Mouse (Mus musculus): ENCODE measurements around the gene Ubald2. TPM values are rescaled to one million over a fixed set of nuclear protein-coding genes. Genes with fewer than 3 reads are reported as not detected.
A peak's percentile ranks its signal among the peaks of the same experiment; 100 is the strongest.
"Not testable (repeated sequence)": the region's sequence is repeated elsewhere in the genome, so short reads cannot be mapped to it uniquely, and the experiment has no call there.

Ubald2 gene
- polyA plus RNA-seq, 1 experiment from 2014 or later = 56.6 TPM

DNA sequence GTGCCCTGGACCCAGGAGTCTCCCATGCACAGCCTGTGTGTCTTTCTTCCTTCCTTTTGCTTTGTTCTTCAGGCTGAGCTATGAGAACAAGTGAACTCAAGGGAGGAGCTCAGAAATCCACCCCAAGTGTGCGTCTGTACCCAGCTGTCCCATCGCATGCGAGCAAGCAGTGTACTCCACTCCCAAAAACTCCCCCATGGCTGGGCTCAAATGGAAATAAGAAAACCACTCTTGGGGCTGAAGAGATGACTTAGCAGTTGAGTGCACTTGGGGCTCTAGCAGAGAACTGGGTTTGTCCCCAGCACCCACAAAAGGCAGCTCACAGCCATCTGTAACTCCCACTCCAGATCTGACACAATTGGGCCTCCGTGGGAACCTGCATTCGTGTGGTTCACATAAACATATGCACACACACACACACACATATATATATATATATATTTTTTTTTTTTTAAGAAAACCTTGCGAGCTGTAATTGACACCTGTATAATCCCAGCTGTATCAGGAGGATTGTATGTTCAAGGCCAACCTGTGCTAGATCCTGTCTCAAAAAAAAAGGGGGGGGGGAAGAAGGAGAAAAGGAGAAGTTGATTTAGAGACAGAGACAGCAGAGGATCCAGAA lies 14.9 kb upstream of the Ubald2 start:
- 40% methylated on average over 6 of the region's 6 CpGs for WGBS
- DNase-seq (ENCODE audit: low spot score) (peak; percentile 54), ATAC-seq (peak; percentile 65)
- Histone ChIP-seq H3K4me3 (ENCODE audit: low read depth, low read length) (no peak overlapping the region), H3K4me2 (replicated peaks; ENCODE audit: low read depth, low read length) (no peak overlapping the region), H3K27ac (ENCODE audit: low read length) (peak overlapping the region; percentile 43; the same call in 1 of the 2 replicates), H3K9me3 (ENCODE audit: low read length) (no peaks in the 10 kb centered on the region), H3K4me1 (ENCODE audit: insufficient read depth, low read depth, low read length) (no peaks in the 10 kb centered on the region), H3K27me3 (replicated peaks; ENCODE audit: insufficient read depth, low read length) (no peaks in the 10 kb centered on the region), H3K36me3 (ENCODE audit: insufficient read depth, low read length) (no peaks in the 10 kb centered on the region), H3K9ac (replicated peaks; ENCODE audit: low read depth) (no peak overlapping the region)
- TF ChIP-seq EP300 (IDR thresholded peaks at IDR 0.05) (no peak), CTCF (IDR thresholded peaks at IDR 0.05) (no peak)

GRCm38 (mm10) chr11:116421102-116421501 lies 12.8 kb upstream of the Ubald2 start:
- Histone ChIP-seq H3K36me3 (ENCODE audit: insufficient read depth, low read length) (no peaks in the 10 kb centered on the region), H3K4me2 (replicated peaks; ENCODE audit: low read depth, low read length) (no peak overlapping the region), H3K27ac (ENCODE audit: low read length) (no peak overlapping the region), H3K4me1 (ENCODE audit: insufficient read depth, low read depth, low read length) (no peaks in the 10 kb centered on the region), H3K4me3 (ENCODE audit: low read depth, low read length) (no peak overlapping the region), H3K9ac (replicated peaks; ENCODE audit: low read depth) (no peak overlapping the region), H3K9me3 (ENCODE audit: low read length) (no peaks in the 10 kb centered on the region), H3K27me3 (replicated peaks; ENCODE audit: insufficient read depth, low read length) (no peaks in the 10 kb centered on the region)
- no peak for TF ChIP-seq EP300 (IDR thresholded peaks at IDR 0.05)
- no peak for TF ChIP-seq CTCF (IDR thresholded peaks at IDR 0.05)
- ATAC-seq (no peak), DNase-seq (ENCODE audit: low spot score) (no peak)
- 63% methylated on average over 6 of the region's 6 CpGs for WGBS

DNA sequence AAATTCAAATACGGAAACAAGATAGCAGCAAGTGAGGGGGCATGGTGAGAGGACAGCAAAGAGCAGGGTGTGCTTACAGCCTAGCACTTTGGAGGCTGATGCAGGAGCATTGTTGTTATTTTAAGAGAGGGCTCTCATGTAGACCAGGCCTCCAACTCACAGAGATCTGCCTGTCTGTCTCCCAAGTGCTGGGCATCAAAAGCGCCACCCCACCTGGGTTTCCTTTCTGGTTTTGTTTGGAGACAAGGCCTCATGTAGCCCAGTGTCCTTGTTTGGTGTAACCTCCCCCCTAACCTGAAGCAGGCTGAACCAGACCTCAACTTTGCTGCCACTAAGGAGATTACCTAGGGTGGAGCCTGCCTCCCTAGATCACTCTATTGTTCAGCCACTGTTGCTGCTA lies 11.3 kb upstream of the Ubald2 start:
- H3K36me3 ChIP-seq (ENCODE audit: insufficient read depth, low read length) = no peaks in the 10 kb centered on the region
- no peak overlapping the region for H3K4me2 ChIP-seq (replicated peaks; ENCODE audit: low read depth, low read length)
- H3K4me3 ChIP-seq (ENCODE audit: low read depth, low read length) = no peak overlapping the region
- H3K4me1 ChIP-seq (ENCODE audit: insufficient read depth, low read depth, low read length) = no peaks in the 10 kb centered on the region
- no peaks in the 10 kb centered on the region for H3K27me3 ChIP-seq (replicated peaks; ENCODE audit: insufficient read depth, low read length)
- ATAC-seq = no peak
- WGBS = 90% methylated on average over 2 of the region's 2 CpGs
- no peak overlapping the region for H3K27ac ChIP-seq (ENCODE audit: low read length)
- DNase-seq (ENCODE audit: low spot score) = no peak
- H3K9me3 ChIP-seq (ENCODE audit: low read length) = no peaks in the 10 kb centered on the region
- H3K9ac ChIP-seq (replicated peaks; ENCODE audit: low read depth) = no peak overlapping the region
- no peak for TF ChIP-seq CTCF (IDR thresholded peaks at IDR 0.05)
- TF ChIP-seq EP300 (IDR thresholded peaks at IDR 0.05) = no peak

DNA sequence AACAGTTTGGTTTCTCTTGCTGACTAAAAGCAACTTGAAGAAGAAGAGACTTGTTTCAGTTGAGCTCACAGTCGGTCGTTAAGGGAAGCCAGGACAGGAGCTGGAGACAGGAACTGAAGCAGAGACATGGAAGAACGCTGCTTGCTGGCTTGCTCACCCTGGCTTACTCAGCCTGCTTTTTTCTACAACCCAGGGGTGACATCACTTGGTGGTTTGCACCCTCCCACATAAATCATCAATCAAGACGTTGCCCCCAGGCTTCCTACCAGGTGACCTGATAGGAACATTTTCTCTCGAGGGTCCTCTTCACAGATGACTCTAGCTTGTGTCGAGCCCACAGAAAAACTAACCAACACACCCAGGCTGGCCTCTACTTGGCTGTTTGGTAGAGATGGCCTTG lies 10.7 kb upstream of the Ubald2 start:
- H3K9me3 ChIP-seq (ENCODE audit: low read length) = no peaks in the 10 kb centered on the region
- H3K4me2 ChIP-seq (replicated peaks; ENCODE audit: low read depth, low read length) = no peak overlapping the region
- TF ChIP-seq CTCF (IDR thresholded peaks at IDR 0.05) (no peak), EP300 (IDR thresholded peaks at IDR 0.05) (no peak)
- DNase-seq (ENCODE audit: low spot score) (no peak), ATAC-seq (no peak)
- H3K4me3 ChIP-seq (ENCODE audit: low read depth, low read length) = no peak overlapping the region
- no peaks in the 10 kb centered on the region for H3K36me3 ChIP-seq (ENCODE audit: insufficient read depth, low read length)
- no peaks in the 10 kb centered on the region for H3K4me1 ChIP-seq (ENCODE audit: insufficient read depth, low read depth, low read length)
- WGBS = 77% methylated on average over 6 of the region's 6 CpGs
- H3K27me3 ChIP-seq (replicated peaks; ENCODE audit: insufficient read depth, low read length) = no peaks in the 10 kb centered on the region
- no peak overlapping the region for H3K9ac ChIP-seq (replicated peaks; ENCODE audit: low read depth)
- H3K27ac ChIP-seq (ENCODE audit: low read length) = no peak overlapping the region

GRCm38 (mm10) chr11:116423782-116424620 lies 9.9 kb upstream of the Ubald2 start:
- Histone ChIP-seq H3K9ac (replicated peaks; ENCODE audit: low read depth) (no peak overlapping the region), H3K4me1 (ENCODE audit: insufficient read depth, low read depth, low read length) (0 out of 2 replicates have a peak, but pooled peaks cover 3% of the 10 kb centered on the region)
- ATAC-seq = peak; percentile 71

GRCm38 (mm10) chr11:116424621-116425407 lies 9.1 kb upstream of the Ubald2 start:
- H3K4me1 ChIP-seq (ENCODE audit: insufficient read depth, low read depth, low read length) = 0 out of 2 replicates have a peak, but pooled peaks cover 3% of the 10 kb centered on the region
- H3K4me2 ChIP-seq (replicated peaks; ENCODE audit: low read depth, low read length) = no peak overlapping the region
- H3K4me3 ChIP-seq (ENCODE audit: low read depth, low read length) = no peak overlapping the region
- no peak overlapping the region for H3K9ac ChIP-seq (replicated peaks; ENCODE audit: low read depth)
- no peaks in the 10 kb centered on the region for H3K36me3 ChIP-seq (ENCODE audit: insufficient read depth, low read length)
- H3K27me3 ChIP-seq (replicated peaks; ENCODE audit: insufficient read depth, low read length) = no peaks in the 10 kb centered on the region
- peak overlapping the region; percentile 66 for H3K27ac ChIP-seq (ENCODE audit: low read length)
- H3K9me3 ChIP-seq (ENCODE audit: low read length) = no peaks in the 10 kb centered on the region
- WGBS = 30% methylated on average over 8 of the region's 8 CpGs
- ATAC-seq (no peak), DNase-seq (ENCODE audit: low spot score) (no peak)
- TF ChIP-seq EP300 (IDR thresholded peaks at IDR 0.05) (no peak), CTCF (IDR thresholded peaks at IDR 0.05) (no peak)

More at GRCm38 (mm10) chr11:116423782-116424620, 9.9 kb upstream of the Ubald2 start:
- Histone ChIP-seq H3K27me3 (replicated peaks; ENCODE audit: insufficient read depth, low read length) (no peaks in the 10 kb centered on the region), H3K4me2 (replicated peaks; ENCODE audit: low read depth, low read length) (no peak overlapping the region), H3K4me3 (ENCODE audit: low read depth, low read length) (no peak overlapping the region), H3K9me3 (ENCODE audit: low read length) (no peaks in the 10 kb centered on the region), H3K27ac (ENCODE audit: low read length) (peak overlapping the region; percentile 66), H3K36me3 (ENCODE audit: insufficient read depth, low read length) (no peaks in the 10 kb centered on the region)
- peak; percentile 49 for DNase-seq (ENCODE audit: low spot score)
- WGBS = 57% methylated on average over 10 of the region's 10 CpGs
- TF ChIP-seq CTCF (IDR thresholded peaks at IDR 0.05) (no peak), EP300 (IDR thresholded peaks at IDR 0.05) (no peak)

- not testable (repeated sequence) for H3K4me2 ChIP-seq (replicated peaks; ENCODE audit: low read depth, low read length); DNase-seq (ENCODE audit: low spot score); H3K9me3 ChIP-seq (ENCODE audit: low read length); H3K36me3 ChIP-seq (ENCODE audit: insufficient read depth, low read length); H3K27ac ChIP-seq (ENCODE audit: low read length); H3K4me3 ChIP-seq (ENCODE audit: low read depth, low read length); H3K27me3 ChIP-seq (replicated peaks; ENCODE audit: insufficient read depth, low read length); H3K9ac ChIP-seq (replicated peaks; ENCODE audit: low read depth); ATAC-seq; H3K4me1 ChIP-seq (ENCODE audit: insufficient read depth, low read depth, low read length)
- WGBS = 71% methylated on average over 11 of the region's 11 CpGs
Observed at GRCm38 (mm10) chr11:116426328-116426727, 7.6 kb upstream of the Ubald2 start.
